In the genomic region with DNA sequence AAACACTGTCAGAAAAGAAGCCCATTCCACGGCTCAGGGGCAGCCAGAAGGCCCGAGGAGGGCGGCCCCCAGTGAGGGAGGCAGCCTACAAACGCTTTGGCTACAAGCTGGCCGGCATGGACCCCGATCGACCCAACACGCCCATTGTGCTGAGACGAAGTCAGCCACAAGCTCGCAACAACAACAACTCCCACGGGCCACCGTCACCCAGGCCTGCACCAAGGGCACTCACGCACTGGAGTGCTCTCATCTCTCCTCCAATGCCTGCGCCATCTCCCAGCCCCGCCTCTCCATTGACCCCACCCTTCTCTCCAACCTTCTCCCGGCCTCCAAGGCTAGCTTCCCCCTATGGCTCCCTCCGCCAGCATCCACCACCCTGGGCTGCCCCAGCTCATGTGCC, we compare ENCODE assay signal across 8 mouse cellular contexts. TPM values are rescaled to one million over a fixed set of nuclear protein-coding genes. Genes with fewer than 3 reads are reported as not detected.
DNase-seq lines count a peak whose midpoint lies in the region; ATAC-seq lines count a peak whose summit lies in the region.
"Had no signal": no experiment of that assay in that cellular context is flagged by ENCODE, and none has a peak within 500 bp of the region (broad histone marks: within the 10 kb centered on the region; RNA-seq: fewer than 3 reads in every experiment).

No protein-coding gene starts in this region.

- H3K27me3 ChIP-seq in kidney, embryonic 16.5 days (ENCODE audit: insufficient read depth, low read length): no peaks in the 10 kb centered on the region
- peaks cover 10% of the 10 kb centered on the region for H3K27me3 ChIP-seq in limb, embryonic 12.5 days

- no peak for DNase-seq in kidney, adult 9 months
- peak; percentile 23 to 26 for DNase-seq in adrenal gland, postnatal 4 days (ENCODE audit: low spot score in 2 of 2)
- peak; percentile 5 for DNase-seq in mesoderm, embryonic 11.5 days (ENCODE audit: low read depth, low spot score)
- no peak for DNase-seq in cerebellum, postnatal 14 days
- DNase-seq in right cerebral cortex, postnatal 14 days: no peak

- H3K9ac ChIP-seq in kidney, embryonic 16.5 days (replicated peaks; ENCODE audit: low read length): peak overlapping the region; percentile 22; the same call in 1 of the 2 replicates
- no peak overlapping the region for H3K9ac ChIP-seq in limb, embryonic 12.5 days (replicated peaks)

- H3K4me3 ChIP-seq in kidney, embryonic 16.5 days (ENCODE audit: low read length): no peak overlapping the region
- H3K4me3 ChIP-seq in limb, embryonic 12.5 days (replicated peaks): no peak overlapping the region; the same call in 1 of the 2 replicates

- H3K9me3 ChIP-seq in kidney, embryonic 16.5 days (ENCODE audit: low read length): no peaks in the 10 kb centered on the region
- H3K9me3 ChIP-seq in limb, embryonic 12.5 days: no peaks in the 10 kb centered on the region

- no peak for ATAC-seq in kidney, embryonic 16.5 days (ENCODE audit: low FRiP score, low TSS enrichment)
- no peak for ATAC-seq in limb, embryonic 12.5 days (ENCODE audit: insufficient number of reproducible peaks, insufficient read depth, low FRiP score, low TSS enrichment, low read depth)
- ATAC-seq: inflammation-experienced regulatory T-cells, adult 6 months had no signal

- H3K4me1 ChIP-seq in kidney, embryonic 16.5 days (ENCODE audit: insufficient read depth, low read length): peaks cover 4% of the 10 kb centered on the region
- H3K4me1 ChIP-seq in limb, embryonic 12.5 days (replicated peaks): peaks cover 6% of the 10 kb centered on the region; the same call in 1 of the 2 replicates

- H3K36me3 ChIP-seq in kidney, embryonic 16.5 days (ENCODE audit: insufficient read depth, low read length): no peaks in the 10 kb centered on the region
- H3K36me3 ChIP-seq in limb, embryonic 12.5 days: no peaks in the 10 kb centered on the region

- WGBS in kidney, embryonic 16.5 days: 33% methylated on average over 17 of the region's 17 CpGs
- WGBS in limb, embryonic 12.5 days: 29% methylated on average over 17 of the region's 17 CpGs

- no peak overlapping the region for H3K27ac ChIP-seq in kidney, embryonic 16.5 days (ENCODE audit: low read length)
- H3K27ac ChIP-seq in limb, embryonic 12.5 days: no peak overlapping the region

- peak overlapping the region; percentile 26 for H3K4me2 ChIP-seq in kidney, embryonic 16.5 days (replicated peaks; ENCODE audit: low read depth, low read length)
- H3K4me2 ChIP-seq in limb, embryonic 12.5 days: peak overlapping the region; percentile 31

RNA-seq across cellular contexts. Expression of gene Myo15, which starts 9.0 kb away (rescaled TPM):
- 0.24 and 0.35 TPM in 2 replicates for polyA plus RNA-seq in kidney, embryonic 16.5 days (2015; fragmentation: Nextera tagmentation; extraction: Ambion mirVana)
- total RNA-seq in adrenal gland, postnatal 4 days (2021): 1 to 10 TPM in 1 of 2 experiments, under 1 TPM in 1; 0.62 to 1.1 TPM
- polyA plus RNA-seq in limb, embryonic 12.5 days (2016; fragmentation: Nextera tagmentation; extraction: Ambion mirVana): 0.64 TPM in 2 replicates

RNA-seq across cellular contexts. Expression of gene Drg2, which starts 23.7 kb away (rescaled TPM):
- 123 and 127 TPM in 2 replicates for polyA plus RNA-seq in kidney, embryonic 16.5 days (2015; fragmentation: Nextera tagmentation; extraction: Ambion mirVana)
- 10 to 100 TPM; 78.7 to 79.8 TPM for total RNA-seq in adrenal gland, postnatal 4 days (2021)
- polyA plus RNA-seq in limb, embryonic 12.5 days (2016; fragmentation: Nextera tagmentation; extraction: Ambion mirVana): 117 and 124 TPM in 2 replicates

RNA-seq across cellular contexts. Expression of gene Alkbh5, which starts 58.1 kb away (rescaled TPM):
- 34.5 and 34.8 TPM in 2 replicates for polyA plus RNA-seq in kidney, embryonic 16.5 days (2015; fragmentation: Nextera tagmentation; extraction: Ambion mirVana)
- 10 to 100 TPM; 85.6 to 86.2 TPM for total RNA-seq in adrenal gland, postnatal 4 days (2021)
- 31.8 and 40.2 TPM in 2 replicates for polyA plus RNA-seq in limb, embryonic 12.5 days (2016; fragmentation: Nextera tagmentation; extraction: Ambion mirVana)

RNA-seq across cellular contexts. Expression of gene Atpaf2, which starts 59.9 kb away (rescaled TPM):
- polyA plus RNA-seq in kidney, embryonic 16.5 days (2015; fragmentation: Nextera tagmentation; extraction: Ambion mirVana): 61.4 and 62.1 TPM in 2 replicates
- total RNA-seq in adrenal gland, postnatal 4 days (2021): 10 to 100 TPM; 63.2 to 76.7 TPM
- polyA plus RNA-seq in limb, embryonic 12.5 days (2016; fragmentation: Nextera tagmentation; extraction: Ambion mirVana): 52.6 and 55.9 TPM in 2 replicates

Comparison
In these comparisons a context has a peak if more than half of its experiments do, and no peak if none do; other contexts are left out.
1. DNase-seq: peak in adrenal gland, postnatal 4 days (2 of 2) and mesoderm, embryonic 11.5 days (single experiment); none in kidney, adult 9 months (single experiment), cerebellum, postnatal 14 days (0 of 2) and right cerebral cortex, postnatal 14 days (single experiment).